Mouse (Mus musculus) inflammation-experienced regulatory T-cells, adult 6 months (primary cell): ENCODE results near the gene Olfr1513. TPM values are rescaled to one million over a fixed set of nuclear protein-coding genes. Genes with fewer than 3 reads are reported as not detected.
"Not testable (repeated sequence)": the region's sequence is repeated elsewhere in the genome, so short reads cannot be mapped to it uniquely, and the experiment has no call there.

Experiments
- ATAC-seq: one replicate; pipeline ENCODE4 v1.8.0; 2017
- polyA plus RNA-seq, 3 experiments: library from polyadenylated mRNA; unstranded; fragments of 100-300 nt; shearing (Covaris generic); gene quantifications; one replicate each; pipeline ENCODE4 v1.2.1; 2017

The Olfr1513 gene
- not detected for polyA plus RNA-seq

DNA sequence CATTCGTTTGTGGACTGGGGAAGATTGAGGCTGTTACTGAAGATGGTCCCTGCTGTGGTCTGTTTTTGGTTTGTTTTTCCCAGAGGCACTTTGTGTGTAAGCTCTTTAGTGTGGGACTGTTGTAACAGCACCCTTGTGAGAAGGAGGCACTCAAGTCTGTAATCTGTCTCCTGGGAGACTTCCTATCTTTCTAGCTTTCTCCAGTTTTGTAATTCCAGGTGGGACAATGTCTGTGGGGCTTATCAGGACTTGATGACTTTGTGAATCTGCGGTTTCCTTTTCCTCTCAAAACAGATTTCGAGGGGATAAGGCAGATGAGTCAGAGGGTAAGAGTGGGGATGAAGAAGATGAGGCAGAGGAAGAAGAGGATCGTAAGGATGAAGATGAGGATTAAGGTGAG lies at the start of gene Olfr1513:
Gene Olfr1513 (minus strand): TSS at position 101 of the 400 bp plus-strand sequence.
- no peak for ATAC-seq

DNA sequence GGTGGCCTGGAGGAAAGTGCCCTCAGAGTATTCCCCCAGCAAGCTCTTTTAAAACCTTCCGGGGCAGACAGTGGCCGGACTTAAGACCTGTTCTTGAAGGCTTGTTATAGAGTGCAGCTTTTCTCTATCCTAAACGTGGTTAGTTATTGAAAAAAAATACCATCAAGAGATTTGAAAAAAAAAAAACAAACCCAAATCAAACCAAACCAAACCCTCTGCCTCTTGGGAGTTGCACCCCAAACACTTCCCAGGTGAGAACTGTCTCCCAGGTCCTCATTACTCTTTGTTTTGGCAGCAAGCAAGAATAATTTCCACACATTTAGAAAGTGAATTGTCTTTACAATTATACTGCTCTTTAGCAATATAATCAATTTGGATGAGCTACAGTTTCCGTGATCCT lies 41.1 kb upstream of the Olfr1513 start, which contains the start of gene Olfr1511:
Gene Olfr1511 (minus strand): TSS at position 101 of the 400 bp plus-strand sequence.
- ATAC-seq: no peak

GRCm38 (mm10) chr14:52390084-52390848 lies 34.1 kb upstream of the Olfr1513 start:
- not testable (repeated sequence) for ATAC-seq

DNA sequence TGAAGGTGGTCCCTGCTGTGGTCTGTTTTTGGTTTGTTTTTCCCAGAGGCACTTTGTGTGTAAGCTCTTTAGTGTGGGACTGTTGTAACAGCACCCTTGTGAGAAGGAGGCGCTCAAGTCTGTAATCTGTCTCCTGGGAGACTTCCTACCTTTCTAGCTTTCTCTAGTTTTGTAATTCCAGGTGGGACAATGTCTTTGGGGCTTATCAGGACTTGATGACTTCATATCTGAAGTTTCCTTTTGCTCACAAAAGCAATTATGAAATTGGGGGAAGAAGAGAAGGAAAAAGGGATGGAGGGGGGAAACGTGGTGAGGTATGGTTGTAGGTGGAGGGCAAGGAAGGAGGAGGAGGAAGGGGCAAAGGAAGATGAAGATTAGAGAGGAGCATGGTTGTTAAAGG lies 22.9 kb upstream of the Olfr1513 start, which contains the start of gene Olfr1512:
Gene Olfr1512 (minus strand): TSS at position 101 of the 400 bp plus-strand sequence.
- ATAC-seq: no peak

- no peak for ATAC-seq
Measured at GRCm38 (mm10) chr14:52368741-52369140, 12.5 kb upstream of the Olfr1513 start.

GRCm38 (mm10) chr14:52339512-52339852 lies 16.7 kb downstream of the Olfr1513 start:
- no peak for ATAC-seq

- peak; percentile 86 for ATAC-seq
Measured at GRCm38 (mm10) chr14:52338751-52339511, 17.3 kb downstream of the Olfr1513 start.

DNA sequence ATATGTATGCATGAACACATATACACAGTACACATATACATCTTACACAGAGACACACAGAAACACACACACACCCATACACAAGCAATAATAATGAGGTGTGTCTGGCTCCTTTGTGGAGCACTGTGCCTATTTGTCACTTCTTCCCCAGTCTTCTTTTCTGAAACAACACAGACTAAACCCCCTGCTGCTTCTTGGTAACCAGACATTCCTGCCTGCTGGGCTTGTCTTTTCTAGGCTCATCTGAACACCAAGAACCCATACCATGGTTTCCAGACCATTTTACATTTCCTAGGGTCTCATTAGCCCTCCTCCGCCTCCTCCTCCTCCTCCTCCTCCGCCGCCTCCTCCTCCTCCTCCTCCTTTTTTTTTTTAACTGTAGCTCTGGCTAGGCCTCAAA lies 24.0 kb downstream of the Olfr1513 start:
- ATAC-seq: no peak

DNA sequence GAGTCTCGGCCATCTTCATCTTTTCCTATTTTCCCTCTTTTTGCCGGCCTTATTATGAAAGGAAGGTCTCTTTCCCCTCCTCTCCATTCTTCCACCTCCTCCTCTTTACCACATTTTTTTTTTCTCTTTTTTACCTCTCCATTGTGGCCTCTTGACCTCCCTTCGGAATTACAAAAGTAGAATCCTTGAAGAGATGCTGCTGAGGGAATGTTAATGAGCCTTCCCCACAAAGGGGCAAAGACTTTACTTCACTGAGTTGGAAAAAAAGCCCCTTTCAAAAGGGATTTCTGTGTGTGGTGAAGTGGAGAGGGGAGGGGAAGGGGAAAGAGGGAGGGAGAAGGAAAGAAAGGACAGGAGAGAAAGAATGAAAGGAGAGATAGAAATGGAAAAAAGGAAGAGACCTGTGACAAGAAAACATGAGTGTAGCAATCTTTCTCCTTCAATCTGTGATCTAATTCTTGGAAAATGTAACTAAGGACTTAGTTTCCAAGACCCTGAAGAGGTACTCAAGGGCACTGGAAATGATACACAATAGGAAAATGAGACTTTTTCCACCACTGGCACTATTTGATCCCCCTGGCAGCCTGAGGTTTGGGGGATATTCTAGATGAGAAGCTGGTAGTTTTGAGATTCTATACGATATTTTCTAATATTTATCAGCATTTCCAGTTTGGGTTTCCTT lies 25.0 kb downstream of the Olfr1513 start:
- no peak for ATAC-seq

- no peak for ATAC-seq
Measured at GRCm38 (mm10) chr14:52327910-52328812, 28.0 kb downstream of the Olfr1513 start, which contains the start of gene Sall2. Gene Sall2 (minus strand): TSS chr14:52328762.

GRCm38 (mm10) chr14:52327375-52327901 lies 28.8 kb downstream of the Olfr1513 start:
- ATAC-seq: no peak

GRCm38 (mm10) chr14:52325890-52326289 lies 30.3 kb downstream of the Olfr1513 start:
- ATAC-seq: no peak

DNA sequence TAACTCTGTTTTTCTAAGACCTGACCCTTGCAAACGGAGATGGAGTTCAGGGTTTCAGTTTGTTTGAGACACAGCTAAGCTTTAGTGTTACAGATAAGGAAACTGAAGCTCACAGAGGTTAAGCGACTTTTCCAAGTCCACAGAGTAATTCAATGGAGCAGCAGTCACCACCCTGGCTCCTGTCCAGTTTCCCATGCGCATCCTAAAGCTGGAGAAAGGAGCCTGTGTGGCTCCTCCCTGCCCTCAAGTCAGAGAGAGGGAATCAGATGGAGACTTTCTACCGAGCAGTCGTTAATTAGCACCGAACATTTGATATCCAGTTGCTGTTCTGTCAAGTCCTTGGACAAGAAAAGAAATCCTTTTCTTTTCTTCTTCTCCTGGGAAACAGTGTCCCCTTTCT lies 36.8 kb downstream of the Olfr1513 start:
- no peak for ATAC-seq

DNA sequence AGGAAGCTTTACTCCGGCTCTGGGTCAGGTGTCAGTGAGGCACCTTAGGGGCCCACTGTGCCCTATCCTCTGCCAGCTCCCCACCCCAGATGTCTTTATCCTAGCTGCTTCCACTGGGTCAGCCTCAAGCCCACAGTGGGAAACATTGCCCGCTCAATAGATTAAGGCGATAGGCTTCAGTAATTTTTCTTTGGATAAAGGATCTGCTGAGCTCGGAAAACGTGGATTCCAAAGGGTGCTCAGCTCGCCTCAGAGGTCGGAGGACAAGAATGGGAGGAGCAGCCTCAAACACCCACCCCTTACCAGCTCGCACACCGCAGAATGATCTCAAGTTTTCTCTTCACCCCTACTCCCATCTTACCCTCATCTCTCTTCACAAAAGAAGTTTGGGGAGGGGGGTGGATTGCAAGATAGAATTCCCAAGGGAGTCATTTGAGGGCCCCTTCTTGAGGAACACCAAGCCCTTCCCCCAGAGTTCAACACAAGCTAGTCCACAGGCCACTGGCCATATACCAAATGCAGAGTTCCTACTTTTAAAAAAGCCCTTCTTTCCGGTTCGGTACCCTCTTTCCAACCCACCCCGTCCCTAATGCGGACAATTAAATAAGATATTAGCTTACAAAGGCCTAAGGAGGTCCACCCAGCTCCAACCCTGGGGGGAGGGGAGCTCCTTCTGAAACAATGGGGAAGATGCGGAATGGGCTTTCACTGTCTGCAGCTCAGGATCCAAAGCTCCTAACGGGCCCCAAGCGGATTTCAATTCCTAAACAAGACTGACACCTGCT lies 39.6 kb downstream of the Olfr1513 start:
- peak; percentile 5 for ATAC-seq

GRCm38 (mm10) chr14:52315792-52316440 lies 40.3 kb downstream of the Olfr1513 start:
- peak; percentile 79 for ATAC-seq

DNA sequence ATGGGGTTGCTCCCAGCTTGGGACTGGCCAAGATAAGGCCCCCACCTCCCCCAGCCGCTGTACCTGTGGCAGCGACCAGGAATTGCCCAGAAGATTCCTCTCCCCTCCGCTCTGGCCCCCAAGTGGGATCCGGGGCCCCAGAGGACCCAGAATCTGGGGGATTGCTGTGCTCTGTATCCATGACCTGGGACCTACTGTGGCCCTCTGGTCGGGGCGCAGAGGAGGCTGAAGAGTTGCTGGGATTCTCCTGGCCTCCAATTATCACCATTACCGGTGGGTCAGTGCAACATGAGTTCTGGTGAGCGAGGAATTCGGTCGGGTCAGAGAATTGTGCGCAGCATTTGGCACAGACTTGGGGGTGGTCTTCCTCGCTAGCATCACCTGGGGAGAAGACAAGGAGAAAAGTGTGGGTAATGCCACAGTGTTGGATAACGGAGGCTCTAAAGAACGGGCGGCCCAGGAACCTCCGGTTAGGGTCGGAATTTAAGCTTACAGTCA lies 40.9 kb downstream of the Olfr1513 start:
- ATAC-seq: no peak

DNA sequence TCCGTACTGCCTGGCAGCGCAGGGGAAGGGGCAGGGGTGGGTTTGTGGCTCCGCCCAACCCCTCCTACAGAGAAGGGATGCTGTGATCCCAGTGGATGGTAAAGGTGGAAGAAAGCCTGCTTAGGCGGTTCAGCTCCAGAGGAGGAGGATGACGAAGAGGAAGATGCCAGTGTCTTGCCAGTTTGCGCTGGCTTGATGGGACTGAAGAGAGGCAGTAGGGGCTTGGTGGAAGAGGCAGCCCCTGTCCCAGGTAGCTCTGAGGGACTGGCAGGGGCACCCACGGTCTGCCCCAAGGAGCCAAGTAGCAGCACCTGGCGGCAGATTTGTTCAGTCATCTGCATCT lies 41.4 kb downstream of the Olfr1513 start:
- no peak for ATAC-seq

DNA sequence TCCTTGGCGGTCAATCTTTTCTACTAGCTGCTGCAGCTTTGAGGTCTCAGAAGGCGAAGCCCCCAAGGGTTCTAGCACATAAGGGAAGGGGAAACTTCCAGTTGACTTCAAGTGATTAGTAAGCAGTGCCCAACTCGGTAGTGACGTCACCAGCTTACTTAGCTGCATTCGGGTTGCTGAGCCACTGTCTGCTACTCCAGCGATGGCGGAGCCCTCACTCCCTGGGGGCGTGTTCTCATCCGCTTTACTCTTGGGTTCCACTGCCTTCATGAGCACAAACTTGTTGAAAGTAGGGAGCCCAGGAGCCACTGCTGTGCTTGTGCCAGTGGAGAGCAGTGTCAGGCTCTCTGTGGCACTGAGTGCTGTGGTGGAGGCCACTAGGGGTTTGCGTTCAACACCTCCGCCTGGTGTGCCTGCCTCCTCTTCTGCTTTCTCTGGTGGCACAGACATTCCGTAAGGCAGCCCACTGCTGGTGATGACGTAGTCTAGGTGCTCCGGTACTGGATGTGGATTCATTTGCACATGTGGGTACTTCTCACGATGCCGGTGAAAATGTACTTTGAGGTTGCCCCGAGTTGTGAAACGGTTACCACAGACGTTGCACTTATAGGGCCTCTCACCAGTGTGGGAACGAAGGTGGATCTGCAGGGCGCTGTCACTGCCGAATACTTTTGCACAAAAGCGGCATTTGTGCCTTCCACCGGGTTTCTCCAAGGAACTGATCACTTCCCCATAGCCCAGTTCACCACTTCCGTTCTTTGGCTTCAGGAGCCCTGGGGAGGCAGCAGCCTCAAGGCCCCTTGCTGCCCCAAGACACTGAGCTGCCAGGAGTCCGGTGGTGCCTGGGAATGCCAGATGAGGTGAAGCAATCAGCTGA lies 42.0 kb downstream of the Olfr1513 start:
- ATAC-seq: no peak

DNA sequence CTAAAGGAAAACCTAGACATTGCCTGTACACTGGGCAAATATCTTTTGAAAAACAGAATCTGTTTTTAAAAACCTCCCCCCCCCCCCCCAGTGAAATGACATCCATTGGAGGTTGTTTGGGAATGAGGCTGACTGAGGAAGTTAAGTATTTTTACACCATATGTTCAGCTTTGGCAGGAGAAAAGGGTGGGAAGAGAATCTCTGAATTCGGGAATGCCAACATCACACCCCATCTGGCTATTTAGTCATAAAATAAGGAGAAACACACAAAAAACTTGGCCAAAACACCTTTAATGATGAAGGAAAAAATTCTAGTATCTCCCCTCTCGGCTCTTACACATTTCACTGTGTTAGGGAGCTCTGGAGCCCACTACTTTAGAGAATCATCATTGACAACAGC lies 45.3 kb downstream of the Olfr1513 start:
- no peak for ATAC-seq
